Mouse (Mus musculus) heart, postnatal 0 days (tissue): Measurements from ENCODE around the gene Tmem121. TPM values are rescaled to one million over a fixed set of nuclear protein-coding genes. Genes with fewer than 3 reads are reported as not detected.

Source experiments
- ATAC-seq: fragments of 200-750 bp; cut with Nextera tagmentation; 2 replicates; pipeline ENCODE4 v1.8.0; 2017; ENCODE audit warnings: low read depth, moderate number of reproducible peaks, moderate library complexity; ENCODE audit not compliant: insufficient read depth
- DNase-seq: peaks from one replicate; pipeline ENCODE4 v3.0.0-alpha.2; 2016; ENCODE audit warnings: low spot score
- H3K27ac ChIP-seq: fragments of 300-500 bp; sonication (generic); 2 replicates; pipeline ENCODE4 v1.5.1; 2014; ENCODE audit warnings: low read depth, mild to moderate bottlenecking
- H3K27me3 ChIP-seq: fragments of 300-500 bp; sonication (generic); 2 replicates; pipeline ENCODE4 v1.6.1; 2014; ENCODE audit warnings: low read length, mixed read lengths; ENCODE audit not compliant: control insufficient read depth, insufficient read depth
- H3K36me3 ChIP-seq: fragments of 300-500 bp; sonication (generic); replicated peaks from 2 replicates; pipeline ENCODE4 v1.6.1; 2014; ENCODE audit warnings: low read length, mixed read lengths; ENCODE audit not compliant: control insufficient read depth, insufficient read depth
- H3K4me1 ChIP-seq: fragments of 300-500 bp; sonication (generic); 2 replicates; pipeline ENCODE4 v1.6.1; 2014; ENCODE audit warnings: antibody characterized with exemption; ENCODE audit not compliant: control insufficient read depth, insufficient read depth
- H3K4me2 ChIP-seq: fragments of 300-500 bp; sonication (generic); 2 replicates; pipeline ENCODE4 v1.6.1; 2014; ENCODE audit warnings: low read depth, mild to moderate bottlenecking, low read length, moderate library complexity
- H3K4me3 ChIP-seq: fragments of 300-500 bp; sonication (generic); 2 replicates; pipeline ENCODE4 v1.5.1; 2014; ENCODE audit warnings: low read depth, low read length
- H3K9ac ChIP-seq: fragments of 300-500 bp; sonication (generic); replicated peaks from 2 replicates; pipeline ENCODE4 v1.6.1; 2014; ENCODE audit warnings: low read depth, low read length, mixed read lengths
- H3K9me3 ChIP-seq: fragments of 300-500 bp; sonication (generic); replicated peaks from 2 replicates; pipeline ENCODE4 v1.6.1; 2016; ENCODE audit warnings: low read length; ENCODE audit not compliant: control insufficient read depth
- CTCF ChIP-seq: IDR thresholded peaks from 2 replicates; pipeline ENCODE4 v1.5.1; 2016; ENCODE audit warnings: antibody characterized with exemption, control low read depth, low read depth
- EP300 ChIP-seq: IDR thresholded peaks from 2 replicates; pipeline ENCODE4 v1.6.1; 2016; ENCODE audit warnings: antibody characterized with exemption, low read depth
- WGBS: fragments of 180-500 bp; shearing (Covaris S2); extraction: QIAGEN DNeasy Blood & Tissue Kit; methylation state at CpG from one replicate; pipeline ENCODE4 v1.1.7; 2014; 5-methylcytosine and 5-hydroxymethylcytosine counted together
- polyA plus RNA-seq: library from polyadenylated mRNA; unstranded; fragments of >200 nt; fragmentation: Nextera tagmentation; extraction: Ambion mirVana; gene quantifications from 2 replicates; pipeline ENCODE4 v1.2.1, GENCODE M21; 2015
- total RNA-seq: library from RNA; depleted of rRNA; stranded (reverse); fragments of >200 nt; gene quantifications from 2 replicates; pipeline ENCODE4 v1.2.3, GENCODE M21; 2014; ENCODE audit warnings: low replicate concordance

Gene Tmem121
- total and polyA plus RNA-seq, 2 experiments from 2014 or later, result 1.2 to 4.8 TPM

GRCm38 (mm10) chr12:113207737-113208136 lies 22.0 kb downstream of the Tmem121 start:
- Histone ChIP-seq H3K4me1 (no peaks in the 10 kb centered on the region), H3K4me2 (no peak overlapping the region), H3K36me3 (no peaks in the 10 kb centered on the region), H3K4me3 (no peak overlapping the region), H3K27ac (no peak overlapping the region), H3K27me3 (no peaks in the 10 kb centered on the region), H3K9ac (no peak overlapping the region), H3K9me3 (no peaks in the 10 kb centered on the region)
- no peak for ATAC-seq
- no peak for DNase-seq
- WGBS, result 73% methylated on average over 6 of the region's 6 CpGs
- no peak for TF ChIP-seq CTCF
- TF ChIP-seq EP300, result no peak

- 77% methylated on average over 17 of the region's 17 CpGs for WGBS
- no peak overlapping the region for H3K27ac ChIP-seq
- H3K9me3 ChIP-seq, result no peaks in the 10 kb centered on the region
- no peak overlapping the region for H3K4me3 ChIP-seq
- no peak overlapping the region for H3K4me2 ChIP-seq
- no peaks in the 10 kb centered on the region for H3K4me1 ChIP-seq
- no peak for TF ChIP-seq CTCF
- TF ChIP-seq EP300, result no peak
- ATAC-seq (no peak), DNase-seq (no peak)
- no peaks in the 10 kb centered on the region for H3K36me3 ChIP-seq
- no peak overlapping the region for H3K9ac ChIP-seq
- no peaks in the 10 kb centered on the region for H3K27me3 ChIP-seq
These were observed 25.1 kb downstream of the Tmem121 start for GRCm38 (mm10) chr12:113210586-113211378.

GRCm38 (mm10) chr12:113211772-113212171 lies 26.0 kb downstream of the Tmem121 start:
- no peak for ATAC-seq
- no peaks in the 10 kb centered on the region for H3K27me3 ChIP-seq
- no peak overlapping the region for H3K27ac ChIP-seq
- H3K4me1 ChIP-seq, result no peaks in the 10 kb centered on the region
- 81% methylated on average over 5 of the region's 5 CpGs for WGBS
- H3K4me3 ChIP-seq, result no peak overlapping the region
- no peak for TF ChIP-seq EP300
- no peak overlapping the region for H3K4me2 ChIP-seq
- no peak for DNase-seq
- no peaks in the 10 kb centered on the region for H3K36me3 ChIP-seq
- H3K9me3 ChIP-seq, result no peaks in the 10 kb centered on the region
- no peak overlapping the region for H3K9ac ChIP-seq

- Histone ChIP-seq H3K9ac (no peak overlapping the region), H3K27ac (no peak overlapping the region), H3K4me2 (no peak overlapping the region), H3K27me3 (no peaks in the 10 kb centered on the region), H3K36me3 (no peaks in the 10 kb centered on the region), H3K4me3 (no peak overlapping the region), H3K9me3 (no peaks in the 10 kb centered on the region), H3K4me1 (no peaks in the 10 kb centered on the region)
- ATAC-seq (no peak), DNase-seq (no peak)
- 74% methylated on average over 10 of the region's 10 CpGs for WGBS
- TF ChIP-seq EP300, result no peak
- no peak for TF ChIP-seq CTCF
These were observed 26.7 kb downstream of the Tmem121 start for GRCm38 (mm10) chr12:113212326-113212924.

GRCm38 (mm10) chr12:113213226-113213625 lies 27.5 kb downstream of the Tmem121 start:
- DNase-seq, result no peak
- no peak overlapping the region for H3K4me3 ChIP-seq

More at GRCm38 (mm10) chr12:113213226-113213625, 27.5 kb downstream of the Tmem121 start:
- no peaks in the 10 kb centered on the region for H3K36me3 ChIP-seq
- no peaks in the 10 kb centered on the region for H3K4me1 ChIP-seq
- no peaks in the 10 kb centered on the region for H3K9me3 ChIP-seq
- no peak overlapping the region for H3K9ac ChIP-seq
- TF ChIP-seq EP300 (no peak), CTCF (no peak)
- WGBS, result 64% methylated on average over 2 of the region's 2 CpGs
- no peak for ATAC-seq
- H3K4me2 ChIP-seq, result no peak overlapping the region
- H3K27ac ChIP-seq, result no peak overlapping the region
- H3K27me3 ChIP-seq, result no peaks in the 10 kb centered on the region
